Mouse (Mus musculus) forebrain, postnatal 0 days (tissue): ENCODE results near the gene Rhebl1. TPM values are rescaled to one million over a fixed set of nuclear protein-coding genes. Genes with fewer than 3 reads are reported as not detected.

Experiments used
- ATAC-seq: fragments of 200-750 bp; cut with Nextera tagmentation; 2 replicates; pipeline ENCODE4 v1.8.0; 2017; ENCODE audit warnings: mild to moderate bottlenecking, moderate library complexity
- DNase-seq: peaks from one replicate; pipeline ENCODE4 v3.0.0-alpha.2; 2015
- H3K27ac ChIP-seq: fragments of 300-500 bp; sonication (generic); 2 replicates; pipeline ENCODE4 v1.5.1; 2014; ENCODE audit warnings: low read depth, mild to moderate bottlenecking, antibody characterized with exemption, low read length, moderate library complexity, mixed read lengths
- H3K27me3 ChIP-seq: fragments of 300-500 bp; sonication (generic); 2 replicates; pipeline ENCODE4 v1.6.1; 2014; ENCODE audit warnings: mild to moderate bottlenecking, low read length, mixed read lengths; ENCODE audit not compliant: insufficient read depth
- H3K36me3 ChIP-seq: fragments of 300-500 bp; sonication (generic); 2 replicates; pipeline ENCODE4 v1.6.1; 2014; ENCODE audit warnings: mild to moderate bottlenecking, moderate library complexity; ENCODE audit not compliant: insufficient read depth
- H3K4me1 ChIP-seq: fragments of 300-500 bp; sonication (generic); 2 replicates; pipeline ENCODE4 v1.6.1; 2014; ENCODE audit warnings: antibody characterized with exemption; ENCODE audit not compliant: insufficient read depth
- H3K4me2 ChIP-seq: fragments of 300-500 bp; sonication (generic); 2 replicates; pipeline ENCODE4 v1.6.1; 2014; ENCODE audit warnings: low read depth, mild to moderate bottlenecking, moderate library complexity
- H3K4me3 ChIP-seq: fragments of 300-500 bp; sonication (generic); 2 replicates; pipeline ENCODE4 v1.5.1; 2014; ENCODE audit warnings: low read depth, low read length, mixed read lengths
- H3K9ac ChIP-seq: fragments of 300-500 bp; sonication (generic); 2 replicates; pipeline ENCODE4 v1.6.1; 2014; ENCODE audit warnings: mild to moderate bottlenecking
- H3K9me3 ChIP-seq: fragments of 300-500 bp; sonication (generic); 2 replicates; pipeline ENCODE4 v1.6.1; 2016; ENCODE audit warnings: low read length
- CTCF ChIP-seq: sonication (generic); IDR thresholded peaks from 2 replicates; pipeline ENCODE4 v1.5.1; 2016; ENCODE audit warnings: antibody characterized with exemption, control low read depth, low read depth
- WGBS: fragments of 180-500 bp; shearing (Covaris S2); extraction: QIAGEN DNeasy Blood & Tissue Kit; methylation state at CpG from one replicate; pipeline ENCODE4 v1.1.7; 2014; 5-methylcytosine and 5-hydroxymethylcytosine counted together
- polyA plus RNA-seq: library from polyadenylated mRNA; unstranded; fragments of >200 nt; fragmentation: Nextera tagmentation; extraction: Ambion mirVana; gene quantifications from 2 replicates; pipeline ENCODE4 v1.2.1, GENCODE M21; 2015
- total RNA-seq: library from RNA; depleted of rRNA; stranded (reverse); fragments of >200 nt; gene quantifications from 2 replicates; pipeline ENCODE4 v1.2.3, GENCODE M21; 2014

The Rhebl1 gene
- total and polyA plus RNA-seq, 2 experiments from 2014 or later: 16.5 to 34.1 TPM

DNA sequence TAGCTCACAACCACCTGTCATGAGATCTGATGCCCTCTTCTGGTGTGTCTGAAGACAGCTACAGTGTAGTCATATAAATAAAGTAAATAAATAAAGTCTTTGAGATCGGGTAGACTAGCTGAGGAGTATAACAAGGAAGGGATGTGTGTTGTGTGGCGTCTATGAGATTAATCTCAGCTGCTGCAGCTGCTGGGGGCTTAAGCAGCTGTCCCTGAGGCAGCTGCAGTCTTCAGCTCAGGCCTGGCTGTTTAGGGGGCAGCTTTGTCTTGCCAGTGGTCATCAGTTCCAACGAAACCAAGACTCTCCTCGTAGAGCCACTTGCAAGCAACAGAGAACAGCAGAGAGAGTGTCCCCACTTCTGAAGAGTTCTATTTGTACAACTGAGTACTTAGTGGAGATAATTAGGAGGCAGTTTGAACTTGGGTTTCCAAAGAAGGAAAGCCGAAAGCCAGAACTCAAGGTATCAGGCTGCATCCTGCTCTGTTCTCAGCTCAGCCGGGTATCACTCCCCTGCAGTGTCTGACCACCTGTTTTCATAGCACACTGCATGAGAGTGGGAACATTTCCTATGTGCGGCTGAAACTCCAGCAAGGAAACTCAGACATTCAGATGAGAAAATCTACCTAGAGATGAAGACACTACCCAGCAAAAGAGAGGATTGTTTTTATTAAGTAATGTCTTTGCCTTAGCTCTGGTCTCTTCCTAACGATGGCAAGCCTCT is 7.5 kb downstream of the Rhebl1 start:
- Histone ChIP-seq H3K4me2 (no peak overlapping the region), H3K4me3 (no peak overlapping the region), H3K4me1 (no peaks in the 10 kb centered on the region), H3K27ac (no peak overlapping the region), H3K9me3 (no peaks in the 10 kb centered on the region), H3K9ac (no peak overlapping the region), H3K27me3 (0 out of 2 replicates have a peak, but pooled peaks cover 6% of the 10 kb centered on the region), H3K36me3 (no peaks in the 10 kb centered on the region)
- ATAC-seq: no peak
- DNase-seq: no peak
- TF ChIP-seq CTCF: no peak
- 60% methylated on average over 8 of the region's 8 CpGs for WGBS

DNA sequence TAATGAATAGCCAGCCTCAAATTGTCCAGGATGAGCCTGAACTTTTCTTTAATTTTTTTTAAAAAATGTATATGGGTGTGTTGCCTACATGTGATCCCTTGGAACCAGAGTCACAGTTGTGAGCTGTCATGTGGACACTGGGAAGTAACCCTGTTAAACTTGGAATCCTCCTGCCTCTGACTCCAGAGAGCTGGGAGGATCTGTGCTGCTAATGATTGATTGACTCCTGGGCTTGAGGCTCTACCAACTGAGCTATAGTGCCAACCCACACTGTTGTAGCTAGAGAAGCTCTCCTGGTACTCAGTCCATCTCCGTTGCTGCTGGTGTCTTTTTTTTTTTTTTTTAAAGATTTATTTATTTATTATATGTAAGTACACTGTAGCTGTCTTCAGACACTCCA is 10.2 kb downstream of the Rhebl1 start:
- 75% methylated on average over 1 of the region's 1 CpGs for WGBS
- no peak for ATAC-seq
- no peak for DNase-seq
- H3K27ac ChIP-seq: no peak overlapping the region
- no peak overlapping the region for H3K4me3 ChIP-seq
- H3K27me3 ChIP-seq: no peaks in the 10 kb centered on the region
- no peaks in the 10 kb centered on the region for H3K36me3 ChIP-seq
- H3K9ac ChIP-seq: no peak overlapping the region
- no peak overlapping the region for H3K4me2 ChIP-seq
- TF ChIP-seq CTCF: no peak
- H3K4me1 ChIP-seq: peaks cover 7% of the 10 kb centered on the region; the same call in 1 of the 2 replicates
- no peaks in the 10 kb centered on the region for H3K9me3 ChIP-seq

- Histone ChIP-seq H3K4me2 (no peak overlapping the region), H3K36me3 (no peaks in the 10 kb centered on the region), H3K4me3 (no peak overlapping the region), H3K27ac (no peak overlapping the region), H3K4me1 (peaks cover 7% of the 10 kb centered on the region; the same call in 1 of the 2 replicates), H3K27me3 (no peaks in the 10 kb centered on the region), H3K9me3 (no peaks in the 10 kb centered on the region), H3K9ac (no peak overlapping the region)
- DNase-seq (no peak), ATAC-seq (no peak)
- TF ChIP-seq CTCF: no peak
Observed at GRCm38 (mm10) chr15:98883661-98884060, 10.7 kb downstream of the Rhebl1 start.

- Histone ChIP-seq H3K27ac (peak overlapping the region; percentile 87), H3K9ac (peak overlapping the region; percentile 74; the same call in 1 of the 2 replicates), H3K4me2 (peak overlapping the region; percentile 72), H3K4me3 (peak overlapping the region; percentile 72), H3K27me3 (no peaks in the 10 kb centered on the region), H3K36me3 (peaks cover 4% of the 10 kb centered on the region; the same call in 1 of the 2 replicates), H3K9me3 (no peaks in the 10 kb centered on the region), H3K4me1 (peaks cover 7% of the 10 kb centered on the region; the same call in 1 of the 2 replicates)
- TF ChIP-seq CTCF: no peak
- ATAC-seq (peak; percentile 3; the same call in 1 of the 2 replicates), DNase-seq (no peak)
- WGBS: 4% methylated on average over 5 of the region's 5 CpGs
Observed at GRCm38 (mm10) chr15:98881656-98882008, 12.7 kb downstream of the Rhebl1 start.

- under 1% methylated on average over 48 of the region's 48 CpGs for WGBS
- peak overlapping the region; percentile 87 for H3K27ac ChIP-seq
- peak; percentile 60 for TF ChIP-seq CTCF
Observed at GRCm38 (mm10) chr15:98880978-98881655, 13.2 kb downstream of the Rhebl1 start.

GRCm38 (mm10) chr15:98877331-98877730 is 17.0 kb downstream of the Rhebl1 start:
- ATAC-seq (no peak), DNase-seq (peak; percentile 81)
- Histone ChIP-seq H3K9ac (no peak overlapping the region), H3K4me2 (no peak overlapping the region), H3K9me3 (no peaks in the 10 kb centered on the region), H3K27me3 (no peaks in the 10 kb centered on the region), H3K4me3 (no peak overlapping the region), H3K36me3 (peaks cover 8% of the 10 kb centered on the region; the same call in 1 of the 2 replicates), H3K4me1 (peaks cover 7% of the 10 kb centered on the region; the same call in 1 of the 2 replicates), H3K27ac (no peak overlapping the region)
- WGBS: 17% methylated on average over 3 of the region's 3 CpGs
- peak; percentile 88 for TF ChIP-seq CTCF

More at GRCm38 (mm10) chr15:98880978-98881655, 13.2 kb downstream of the Rhebl1 start:
- H3K4me3 ChIP-seq: peak overlapping the region; percentile 72
- H3K4me2 ChIP-seq: peak overlapping the region; percentile 72
- H3K9me3 ChIP-seq: no peaks in the 10 kb centered on the region
- DNase-seq (peak; percentile 95), ATAC-seq (peak; percentile 98)
- peak overlapping the region; percentile 74 for H3K9ac ChIP-seq
- peaks cover 8% of the 10 kb centered on the region; the same call in 1 of the 2 replicates for H3K36me3 ChIP-seq
- no peaks in the 10 kb centered on the region for H3K27me3 ChIP-seq
- peaks cover 7% of the 10 kb centered on the region; the same call in 1 of the 2 replicates for H3K4me1 ChIP-seq
